Mouse (Mus musculus) kidney, adult 9 months (tissue): ENCODE results near the gene Them5.

Experiments used
- DNase-seq: peaks from one replicate; pipeline ENCODE4 v3.0.0; 2022

Them5 gene

GRCm38 (mm10) chr3:94372641-94373040 lies 30.7 kb downstream of the Them5 start, which contains the start of gene Rorc:
Gene Rorc, plus strand, starts transcription at chr3:94372794.
- peak; percentile 91 for DNase-seq

- no peak for DNase-seq
Measured at GRCm38 (mm10) chr3:94373090-94373489, 31.2 kb downstream of the Them5 start.

GRCm38 (mm10) chr3:94373597-94374011 lies 31.7 kb downstream of the Them5 start:
- peak; percentile 90 for DNase-seq

- DNase-seq, result peak; percentile 90
Measured at GRCm38 (mm10) chr3:94374636-94375035, 32.7 kb downstream of the Them5 start.

- DNase-seq, result no peak
Measured at GRCm38 (mm10) chr3:94375146-94375545, 33.2 kb downstream of the Them5 start.

GRCm38 (mm10) chr3:94375861-94376260 lies 34.0 kb downstream of the Them5 start:
- DNase-seq, result no peak

GRCm38 (mm10) chr3:94377028-94377923 lies 35.4 kb downstream of the Them5 start:
- DNase-seq, result no peak

GRCm38 (mm10) chr3:94379831-94380510 lies 38.1 kb downstream of the Them5 start:
- DNase-seq, result no peak

GRCm38 (mm10) chr3:94382308-94382707 lies 40.4 kb downstream of the Them5 start:
- no peak for DNase-seq

GRCm38 (mm10) chr3:94383476-94383875 lies 41.6 kb downstream of the Them5 start:
- DNase-seq, result no peak

- DNase-seq, result no peak
Measured at GRCm38 (mm10) chr3:94386671-94387070, 44.8 kb downstream of the Them5 start.

- DNase-seq, result no peak
Measured at GRCm38 (mm10) chr3:94387391-94387790, 45.5 kb downstream of the Them5 start.

- no peak for DNase-seq
Measured at GRCm38 (mm10) chr3:94388047-94388446, 46.1 kb downstream of the Them5 start.

GRCm38 (mm10) chr3:94389420-94389819 lies 47.5 kb downstream of the Them5 start:
- no peak for DNase-seq

- no peak for DNase-seq
Measured at GRCm38 (mm10) chr3:94391001-94391400, 49.1 kb downstream of the Them5 start.

GRCm38 (mm10) chr3:94392128-94392527 lies 50.2 kb downstream of the Them5 start:
- DNase-seq, result no peak

- no peak for DNase-seq
Measured at GRCm38 (mm10) chr3:94393049-94393448, 51.1 kb downstream of the Them5 start.

- DNase-seq, result no peak
Measured at GRCm38 (mm10) chr3:94396336-94396735, 54.4 kb downstream of the Them5 start.

GRCm38 (mm10) chr3:94396851-94397250 lies 55.0 kb downstream of the Them5 start:
- DNase-seq, result no peak
